Mouse (Mus musculus): ENCODE data around the gene Kcng4. TPM values are rescaled to one million over a fixed set of nuclear protein-coding genes. Genes with fewer than 3 reads are reported as not detected.

Kcng4 gene
- polyA plus RNA-seq (2012; rRNA removed): 0.14 and 0.23 TPM in 2 replicates

DNA sequence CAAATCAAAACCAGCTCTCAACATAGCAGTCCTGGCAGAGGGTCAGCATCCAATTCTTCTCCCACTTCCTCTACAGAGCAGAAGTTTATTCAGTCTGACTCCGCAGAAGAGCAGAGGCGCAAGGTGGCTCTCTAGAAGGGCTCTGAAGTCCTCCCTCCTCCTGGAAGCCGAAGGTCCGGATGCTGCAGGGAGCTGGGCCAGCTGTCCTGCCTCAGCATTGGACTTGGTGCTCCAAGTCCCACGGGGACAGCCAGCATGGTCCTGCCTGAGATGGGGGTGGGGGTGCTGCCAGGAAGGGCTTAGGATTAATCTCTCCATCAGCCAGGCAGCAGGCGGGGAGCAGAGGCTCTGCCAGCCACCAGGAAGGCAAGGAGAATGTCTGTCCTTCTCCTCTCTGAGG, at the start of gene Kcng4:
Gene Kcng4, minus strand, starts transcription at position 303 of the 400 bp plus-strand sequence.
- no peak for TF ChIP-seq POLR2A (IDR thresholded peaks at IDR 0.05; ENCODE audit: borderline replicate concordance, extremely low read depth, insufficient read depth, insufficient read length, poor library complexity, severe bottlenecking)
- no peak for TF ChIP-seq CTCF (IDR thresholded peaks at IDR 0.05; ENCODE audit: borderline replicate concordance, extremely low read depth, insufficient read depth, insufficient read length)
- DNase-seq (ENCODE audit: low read depth): peak; percentile 5

DNA sequence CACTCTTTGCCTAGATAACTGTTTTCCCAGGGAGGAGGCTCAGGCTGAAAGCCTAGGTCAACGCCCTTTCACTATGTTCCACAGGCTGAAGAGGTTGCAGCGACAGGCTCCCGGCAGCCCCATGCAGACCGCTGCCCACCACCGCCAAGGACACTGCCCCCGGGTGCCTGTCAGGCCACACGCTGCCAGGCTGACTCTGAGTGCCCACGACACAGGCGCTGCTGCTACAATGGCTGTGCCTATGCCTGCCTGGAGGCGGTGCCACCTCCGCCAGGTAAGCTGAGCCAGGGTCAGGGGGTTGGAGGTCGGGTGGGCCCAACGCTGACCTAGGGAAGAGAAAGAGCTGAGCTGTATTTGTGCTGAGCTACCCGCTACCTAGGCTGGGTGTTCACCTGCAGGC, 43.7 kb upstream of the Kcng4 start:
- no peak for DNase-seq (ENCODE audit: low read depth)
- TF ChIP-seq POLR2A (IDR thresholded peaks at IDR 0.05; ENCODE audit: borderline replicate concordance, extremely low read depth, insufficient read depth, insufficient read length, poor library complexity, severe bottlenecking) (no peak), CTCF (IDR thresholded peaks at IDR 0.05; ENCODE audit: borderline replicate concordance, extremely low read depth, insufficient read depth, insufficient read length) (no peak)

DNA sequence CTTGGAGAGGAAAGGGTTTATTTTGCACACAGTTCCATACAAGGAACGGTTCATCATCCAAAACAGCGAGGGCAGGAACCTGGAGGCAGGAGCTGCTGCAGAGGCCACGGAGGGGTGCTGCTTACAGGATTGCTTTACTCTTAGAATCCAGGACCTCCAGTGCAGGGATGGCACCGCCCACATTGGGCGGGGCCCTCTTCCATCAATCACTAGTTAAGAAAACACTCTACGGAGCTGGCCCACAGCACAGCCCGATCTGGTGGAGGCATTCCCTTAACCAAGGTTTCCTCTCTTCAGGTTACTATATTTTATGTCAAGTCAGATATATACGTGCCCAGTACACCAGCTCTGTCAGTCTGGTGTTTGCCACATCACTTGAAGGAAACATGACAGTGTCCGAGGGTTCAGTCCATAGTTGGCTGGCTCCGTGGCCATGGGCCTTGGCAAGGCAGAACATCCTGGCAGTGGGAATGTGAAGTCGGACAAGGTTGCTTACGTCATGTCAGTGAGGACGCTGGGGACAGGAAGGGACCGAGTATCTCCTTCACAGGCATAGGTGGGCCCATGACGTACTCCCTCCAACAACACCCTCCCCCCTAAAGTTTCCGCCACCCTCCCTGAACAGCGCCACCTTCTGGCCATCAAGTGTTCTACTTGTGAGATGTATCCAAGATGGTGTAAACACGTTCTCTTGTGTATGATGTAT, 42.8 kb upstream of the Kcng4 start:
- peak; percentile 69 for DNase-seq (ENCODE audit: low read depth)
- TF ChIP-seq CTCF (IDR thresholded peaks at IDR 0.05; ENCODE audit: borderline replicate concordance, extremely low read depth, insufficient read depth, insufficient read length) (peak; percentile 65), POLR2A (IDR thresholded peaks at IDR 0.05; ENCODE audit: borderline replicate concordance, extremely low read depth, insufficient read depth, insufficient read length, poor library complexity, severe bottlenecking) (no peak)

DNA sequence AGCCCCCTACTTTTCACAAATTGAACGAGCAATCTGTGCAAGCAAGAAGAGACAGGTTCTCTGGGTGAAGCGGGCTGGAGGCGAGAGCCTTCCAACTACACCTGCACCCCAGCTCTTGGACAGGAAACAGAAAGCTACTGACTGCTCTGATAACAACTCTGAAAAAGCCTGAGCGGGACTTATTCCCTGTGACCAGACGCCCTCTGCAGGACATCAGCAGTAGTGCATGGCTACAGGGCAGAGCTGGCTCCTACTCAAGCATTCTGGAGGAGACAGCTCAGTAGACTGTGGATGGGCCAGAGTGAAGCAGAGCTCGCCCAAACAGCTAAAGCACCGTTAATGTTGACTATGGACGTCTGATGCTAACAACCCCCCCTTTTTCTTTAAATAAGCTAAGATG, 40.9 kb upstream of the Kcng4 start:
- TF ChIP-seq CTCF (IDR thresholded peaks at IDR 0.05; ENCODE audit: borderline replicate concordance, extremely low read depth, insufficient read depth, insufficient read length) (peak; percentile 95), POLR2A (IDR thresholded peaks at IDR 0.05; ENCODE audit: borderline replicate concordance, extremely low read depth, insufficient read depth, insufficient read length, poor library complexity, severe bottlenecking) (no peak)
- DNase-seq (ENCODE audit: low read depth): peak; percentile 90

DNA sequence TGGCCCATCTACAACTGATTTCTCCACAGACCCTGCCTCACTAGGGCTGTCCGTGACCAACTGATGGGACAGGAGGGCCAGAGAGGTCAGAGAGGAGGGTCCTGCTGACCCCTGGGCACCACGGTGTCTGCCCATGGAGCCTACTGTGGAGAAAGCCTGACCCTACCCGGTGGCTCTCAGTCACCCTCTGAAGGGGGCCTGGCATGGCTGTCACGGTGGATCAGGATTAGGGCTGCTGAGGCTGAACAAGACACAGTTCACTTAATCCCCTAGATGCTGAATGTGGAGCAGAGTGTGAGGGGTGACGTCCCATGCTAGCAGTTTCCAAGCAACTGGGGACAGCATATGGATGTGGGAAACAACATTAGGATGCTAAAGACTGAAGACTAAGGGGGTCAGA, 40.0 kb upstream of the Kcng4 start:
- DNase-seq (ENCODE audit: low read depth): peak; percentile 60
- TF ChIP-seq POLR2A (IDR thresholded peaks at IDR 0.05; ENCODE audit: borderline replicate concordance, extremely low read depth, insufficient read depth, insufficient read length, poor library complexity, severe bottlenecking): no peak
- no peak for TF ChIP-seq CTCF (IDR thresholded peaks at IDR 0.05; ENCODE audit: borderline replicate concordance, extremely low read depth, insufficient read depth, insufficient read length)

DNA sequence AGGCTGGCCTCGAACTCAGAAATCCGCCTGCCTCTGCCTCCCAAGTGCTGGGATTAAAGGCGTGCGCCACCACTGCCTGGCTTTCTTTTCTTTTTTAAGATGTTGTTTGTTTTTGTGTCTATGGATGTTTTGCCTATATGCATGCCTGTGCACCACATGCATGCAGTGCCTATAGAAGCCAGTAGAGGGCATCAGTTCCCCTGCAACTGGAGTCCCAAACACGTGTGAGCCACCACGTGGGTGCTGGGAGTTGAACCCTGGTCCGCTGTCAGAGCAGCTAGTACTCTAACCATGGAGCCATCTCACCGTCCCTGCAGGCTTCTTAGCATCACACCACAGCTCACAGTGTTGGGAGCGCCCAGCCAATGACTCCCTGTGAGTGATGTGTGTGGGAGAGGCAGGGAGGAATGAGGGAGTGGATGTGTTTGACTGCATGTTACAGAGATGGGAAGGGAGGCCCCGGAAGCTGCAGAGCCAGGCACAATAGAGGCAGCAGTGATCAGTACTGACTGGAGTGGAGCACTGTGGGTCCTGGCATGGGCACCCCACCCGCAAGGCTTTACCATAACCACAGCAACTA, 38.6 kb upstream of the Kcng4 start:
- DNase-seq (ENCODE audit: low read depth): no peak
- TF ChIP-seq POLR2A (IDR thresholded peaks at IDR 0.05; ENCODE audit: borderline replicate concordance, extremely low read depth, insufficient read depth, insufficient read length, poor library complexity, severe bottlenecking) (no peak), CTCF (IDR thresholded peaks at IDR 0.05; ENCODE audit: borderline replicate concordance, extremely low read depth, insufficient read depth, insufficient read length) (peak; percentile 18; the same call in 1 of the 2 replicates)

DNA sequence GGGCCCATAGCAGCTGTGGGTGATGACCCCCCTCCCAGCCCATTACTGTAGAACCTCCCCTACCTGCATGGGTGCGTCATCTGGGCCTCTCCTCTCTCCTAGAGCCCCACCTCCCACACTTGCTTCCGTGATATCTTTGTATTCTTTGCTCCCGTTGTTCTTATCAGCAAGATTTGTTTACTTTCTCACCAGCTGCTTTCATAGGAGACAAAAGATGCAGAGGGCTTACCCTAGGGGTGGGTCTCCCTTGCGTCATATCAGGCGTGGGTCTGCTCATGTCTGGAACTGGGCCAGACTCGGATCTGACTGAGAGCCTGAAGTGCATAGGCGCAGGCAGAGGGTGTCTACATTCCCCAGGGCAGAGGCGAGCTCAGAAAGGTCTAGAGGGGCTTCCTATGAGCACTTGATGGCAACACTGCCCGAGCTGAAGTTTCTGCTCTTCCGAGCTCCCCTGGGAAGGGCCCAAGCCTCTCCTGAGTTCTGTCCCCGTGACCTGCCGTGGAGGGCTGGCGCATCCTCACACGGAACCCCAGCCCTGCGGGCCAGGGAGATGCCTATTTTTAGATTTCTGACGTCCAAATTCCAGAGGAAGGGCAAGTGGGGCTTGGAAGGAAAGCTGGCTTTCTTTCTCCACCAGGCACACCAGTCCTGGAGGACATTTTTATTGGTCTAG, 35.1 kb upstream of the Kcng4 start:
- DNase-seq (ENCODE audit: low read depth): no peak
- TF ChIP-seq POLR2A (IDR thresholded peaks at IDR 0.05; ENCODE audit: borderline replicate concordance, extremely low read depth, insufficient read depth, insufficient read length, poor library complexity, severe bottlenecking): no peak
- no peak for TF ChIP-seq CTCF (IDR thresholded peaks at IDR 0.05; ENCODE audit: borderline replicate concordance, extremely low read depth, insufficient read depth, insufficient read length)

DNA sequence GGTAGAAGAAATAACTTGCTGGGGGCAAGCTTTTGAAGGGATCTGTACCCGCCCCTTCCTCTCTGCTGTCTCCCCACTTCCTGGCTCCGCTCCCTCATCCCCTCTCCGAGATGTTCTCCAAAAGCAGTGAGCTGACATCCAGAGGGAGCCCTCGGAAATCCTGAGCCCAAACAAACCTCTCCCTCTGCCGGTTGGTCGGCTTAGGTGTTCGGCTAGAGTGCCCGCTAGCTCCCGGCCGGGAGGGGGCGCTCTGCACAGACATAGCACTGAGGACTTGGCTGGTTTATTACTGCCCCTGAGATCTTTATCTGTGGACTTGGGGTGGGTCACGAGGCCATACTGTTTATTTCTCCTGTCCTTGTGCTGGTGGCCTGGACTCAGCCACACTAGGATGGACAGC, 33.8 kb upstream of the Kcng4 start:
- TF ChIP-seq POLR2A (IDR thresholded peaks at IDR 0.05; ENCODE audit: borderline replicate concordance, extremely low read depth, insufficient read depth, insufficient read length, poor library complexity, severe bottlenecking) (no peak), CTCF (IDR thresholded peaks at IDR 0.05; ENCODE audit: borderline replicate concordance, extremely low read depth, insufficient read depth, insufficient read length) (peak; percentile 32; the same call in 1 of the 2 replicates)
- no peak for DNase-seq (ENCODE audit: low read depth)

DNA sequence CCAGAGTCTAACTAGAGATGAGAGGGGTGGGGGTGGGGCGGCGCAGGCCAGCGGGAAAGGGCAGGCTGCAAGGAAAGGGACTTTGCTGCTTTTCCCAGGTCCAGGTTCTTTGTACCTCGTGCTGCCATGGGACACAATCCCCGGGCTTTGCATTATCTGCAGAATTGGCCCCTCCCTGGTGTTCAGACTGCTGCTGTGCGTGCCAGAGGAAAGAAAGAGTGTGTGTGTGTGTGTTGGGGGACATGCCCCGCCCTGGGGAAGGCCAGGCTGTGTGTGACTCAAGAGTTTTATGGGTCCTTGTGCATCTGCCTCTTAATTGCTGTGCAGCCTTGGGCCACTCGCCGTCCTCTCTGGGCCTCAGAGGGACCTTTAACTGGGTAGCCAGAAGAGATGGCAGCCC, 33.0 kb upstream of the Kcng4 start:
- DNase-seq (ENCODE audit: low read depth): no peak
- TF ChIP-seq CTCF (IDR thresholded peaks at IDR 0.05; ENCODE audit: borderline replicate concordance, extremely low read depth, insufficient read depth, insufficient read length) (no peak), POLR2A (IDR thresholded peaks at IDR 0.05; ENCODE audit: borderline replicate concordance, extremely low read depth, insufficient read depth, insufficient read length, poor library complexity, severe bottlenecking) (no peak)

DNA sequence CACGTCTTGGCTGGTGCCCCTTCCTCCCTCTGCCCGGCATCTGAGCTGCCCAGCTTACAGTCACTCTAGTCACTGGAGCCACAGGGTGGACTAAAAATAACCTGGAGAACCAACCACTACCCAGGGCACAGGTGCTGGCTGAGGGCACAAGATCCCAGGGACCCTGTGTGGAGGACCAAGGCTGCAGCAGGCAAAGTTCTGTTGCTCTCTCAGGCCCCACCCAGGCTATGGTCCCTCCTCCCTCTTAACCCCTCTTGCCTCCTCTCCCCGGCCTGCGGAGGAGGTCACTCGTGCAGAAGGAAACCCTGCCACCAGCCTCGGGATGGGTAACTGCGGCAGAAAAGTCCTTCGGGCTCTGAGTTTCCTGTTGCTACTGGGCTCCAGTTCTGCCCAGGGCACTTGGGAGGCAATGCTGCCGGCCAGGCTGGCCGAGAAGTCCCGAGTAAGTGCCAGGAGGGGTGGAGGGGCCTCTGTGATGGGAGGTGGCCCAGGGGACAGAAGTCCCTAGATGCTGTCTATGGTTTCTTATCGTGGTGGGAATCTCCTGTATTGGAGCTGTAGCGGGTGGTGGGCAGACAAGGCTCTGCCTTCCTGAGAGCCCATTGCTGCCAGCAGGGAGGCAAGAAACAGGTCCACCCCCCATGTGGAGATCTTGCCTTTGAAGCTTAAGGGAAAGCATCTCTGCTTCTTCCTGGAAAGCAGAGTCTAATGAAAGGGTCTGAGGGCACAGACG, 30.9 kb upstream of the Kcng4 start, which contains the start of gene Wfdc1:
Gene Wfdc1, plus strand, starts transcription at position 147 of the 733 bp plus-strand sequence.
- DNase-seq (ENCODE audit: low read depth): no peak
- TF ChIP-seq POLR2A (IDR thresholded peaks at IDR 0.05; ENCODE audit: borderline replicate concordance, extremely low read depth, insufficient read depth, insufficient read length, poor library complexity, severe bottlenecking): no peak
- TF ChIP-seq CTCF (IDR thresholded peaks at IDR 0.05; ENCODE audit: borderline replicate concordance, extremely low read depth, insufficient read depth, insufficient read length): no peak

DNA sequence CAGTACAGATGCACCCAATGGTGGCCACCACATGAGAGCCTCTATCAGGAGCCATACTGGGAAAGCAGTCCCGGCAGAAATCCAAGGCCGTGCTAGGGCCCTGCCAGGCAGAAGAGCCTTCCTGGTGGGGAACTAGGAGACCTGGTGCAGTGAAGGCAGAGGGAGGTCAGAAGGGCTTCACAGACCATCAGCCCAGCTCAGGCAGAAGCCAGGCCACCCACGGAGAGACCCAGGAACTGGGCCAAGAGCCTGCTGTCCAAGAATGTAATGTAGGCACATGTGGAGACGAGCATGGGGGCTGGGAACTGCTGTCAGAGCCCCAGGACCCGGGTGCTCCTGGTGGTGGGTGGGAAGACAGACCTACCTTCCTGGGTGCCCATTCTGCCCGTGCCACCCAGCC, 29.8 kb upstream of the Kcng4 start:
- TF ChIP-seq CTCF (IDR thresholded peaks at IDR 0.05; ENCODE audit: borderline replicate concordance, extremely low read depth, insufficient read depth, insufficient read length) (no peak), POLR2A (IDR thresholded peaks at IDR 0.05; ENCODE audit: borderline replicate concordance, extremely low read depth, insufficient read depth, insufficient read length, poor library complexity, severe bottlenecking) (no peak)
- DNase-seq (ENCODE audit: low read depth): no peak

Measured in brain, embryonic 14.5 days (tissue).